Mouse (Mus musculus) cortical plate, adult 2 months (tissue): ENCODE measurements around the gene 2210408I21Rik.

Experiments used
- CTCF ChIP-seq: fragments of 200-500 bp; IDR thresholded peaks from 2 replicates; pipeline ENCODE4 v1.5.1; 2011; ENCODE audit warnings: mild to moderate bottlenecking, control low read depth, low read length; ENCODE audit not compliant: insufficient read depth; ENCODE audit errors: extremely low read depth
- POLR2A ChIP-seq: fragments of 200-500 bp; IDR thresholded peaks from 2 replicates; pipeline ENCODE4 v1.6.1; 2011; ENCODE audit warnings: mild to moderate bottlenecking, low read length, control low read depth; ENCODE audit not compliant: insufficient read depth; ENCODE audit errors: extremely low read depth

GRCm38 (mm10) chr13:77529760-77530159, 394.4 kb downstream of the 2210408I21Rik start:
- TF ChIP-seq CTCF (no peak), POLR2A (no peak)
